Mouse (Mus musculus): Measurements from ENCODE around the gene Celsr2.

Celsr2 gene

GRCm38 (mm10) chr3:108414857-108415830 is at the start of gene Celsr2:
Celsr2 (minus strand) TSS chr3:108415552.
- DNase-seq: peak; percentile 63

GRCm38 (mm10) chr3:108458866-108459265 is 43.5 kb upstream of the Celsr2 start:
- no peak for DNase-seq

DNA sequence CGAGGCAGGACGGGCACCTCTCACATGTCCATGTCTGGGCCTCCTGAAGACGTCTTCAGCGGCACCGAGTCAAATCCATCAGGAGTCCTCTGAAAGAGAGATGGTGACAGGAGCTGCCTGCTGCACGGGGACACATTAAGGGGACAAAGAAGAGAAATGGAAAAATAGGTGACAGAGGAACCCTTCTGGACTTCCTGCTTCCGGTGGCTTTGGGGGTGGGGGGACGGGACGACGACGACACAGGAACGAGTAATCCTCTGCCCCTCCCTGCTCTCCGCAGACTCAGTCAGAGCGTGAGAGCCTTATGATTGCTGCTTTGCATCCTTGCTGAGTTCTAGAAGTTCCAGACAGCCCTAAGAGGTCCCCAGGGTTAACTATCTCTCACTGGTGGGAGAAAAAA is 43.0 kb upstream of the Celsr2 start:
- DNase-seq: no peak

DNA sequence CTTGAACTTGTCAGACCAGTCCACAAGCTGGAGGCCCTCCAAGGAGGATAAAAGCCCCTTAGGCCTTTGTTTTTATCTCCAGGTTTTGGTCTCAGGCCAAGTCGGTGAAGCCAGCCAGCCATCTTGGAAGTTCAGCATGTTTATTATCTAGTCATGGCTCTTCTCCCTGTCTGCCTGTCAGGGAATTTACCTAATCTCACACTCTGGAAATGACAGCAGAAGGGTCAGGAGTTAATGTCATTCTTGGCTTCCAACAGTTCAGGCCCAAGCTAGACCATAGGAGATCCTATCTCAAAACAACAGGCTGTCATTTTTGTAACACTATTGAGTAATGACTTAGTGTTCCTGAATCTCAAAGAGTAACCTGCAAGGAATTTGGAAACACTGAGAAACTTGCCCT is 38.8 kb upstream of the Celsr2 start:
- no peak for DNase-seq

- no peak for DNase-seq
Measured at GRCm38 (mm10) chr3:108451969-108452368, 36.6 kb upstream of the Celsr2 start.

GRCm38 (mm10) chr3:108445366-108445705 is 30.0 kb upstream of the Celsr2 start:
- DNase-seq: no peak

GRCm38 (mm10) chr3:108444698-108445365 is 29.5 kb upstream of the Celsr2 start, which contains the start of gene Sars:
Sars (minus strand) TSS chr3:108445209.
- DNase-seq: peak; percentile 97

DNA sequence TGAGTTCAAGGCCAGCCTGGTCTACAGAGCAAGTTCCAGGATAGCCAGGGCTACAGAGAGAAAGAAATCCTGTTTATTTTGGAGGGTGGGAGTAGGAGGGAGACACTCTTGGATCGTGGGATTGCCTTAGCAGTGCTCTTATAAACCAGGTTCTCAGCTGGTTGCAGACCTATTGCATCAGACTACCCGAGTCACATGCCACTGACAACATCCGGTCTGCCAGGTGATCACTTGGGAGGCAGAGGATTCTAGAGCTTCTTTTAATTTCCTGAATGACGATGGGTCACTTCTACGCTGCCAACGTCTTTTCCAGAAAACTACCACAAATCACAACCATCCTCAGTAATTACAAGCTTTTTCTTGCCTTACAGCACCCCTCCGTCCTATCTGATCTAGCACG is 28.7 kb upstream of the Celsr2 start:
- peak; percentile 32 for DNase-seq

GRCm38 (mm10) chr3:108436380-108436714 is 21.0 kb upstream of the Celsr2 start:
- DNase-seq: no peak

- DNase-seq: no peak
Measured at GRCm38 (mm10) chr3:108435701-108436379, 20.5 kb upstream of the Celsr2 start.

GRCm38 (mm10) chr3:108433881-108434495 is 18.6 kb upstream of the Celsr2 start:
- DNase-seq: no peak

- DNase-seq: peak; percentile 90
Measured at GRCm38 (mm10) chr3:108433188-108433880, 18.0 kb upstream of the Celsr2 start.

DNA sequence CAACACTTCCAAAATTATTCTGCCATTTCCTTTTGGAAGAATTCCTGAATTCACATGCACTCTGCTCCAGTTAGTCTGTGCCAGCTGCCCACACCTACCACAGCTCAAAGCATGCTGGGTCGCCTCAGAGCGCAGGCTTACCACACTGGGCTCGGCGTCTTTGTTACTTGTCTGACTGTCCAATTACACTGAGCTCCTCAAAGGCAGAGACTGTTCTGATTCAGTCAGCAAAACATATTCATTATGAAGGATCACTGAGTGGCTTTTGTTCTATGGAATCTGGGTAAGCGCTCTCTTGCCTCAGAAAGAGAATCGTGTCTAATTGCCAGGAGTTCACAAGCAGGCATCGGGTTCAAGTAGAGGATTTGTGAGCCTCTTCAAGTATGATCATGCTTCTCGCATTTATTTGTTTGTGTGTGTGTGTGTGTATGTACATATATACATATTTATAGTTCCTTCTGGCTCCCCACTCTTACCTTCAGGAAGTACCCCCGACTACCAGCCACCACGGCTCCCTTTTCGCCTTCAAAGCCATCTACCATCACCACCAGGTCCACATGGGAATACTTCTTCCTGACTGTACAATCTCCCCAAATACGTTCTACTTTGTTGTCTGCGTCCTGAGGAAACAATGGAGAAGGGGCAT is 17.3 kb upstream of the Celsr2 start:
- DNase-seq: peak; percentile 57

DNA sequence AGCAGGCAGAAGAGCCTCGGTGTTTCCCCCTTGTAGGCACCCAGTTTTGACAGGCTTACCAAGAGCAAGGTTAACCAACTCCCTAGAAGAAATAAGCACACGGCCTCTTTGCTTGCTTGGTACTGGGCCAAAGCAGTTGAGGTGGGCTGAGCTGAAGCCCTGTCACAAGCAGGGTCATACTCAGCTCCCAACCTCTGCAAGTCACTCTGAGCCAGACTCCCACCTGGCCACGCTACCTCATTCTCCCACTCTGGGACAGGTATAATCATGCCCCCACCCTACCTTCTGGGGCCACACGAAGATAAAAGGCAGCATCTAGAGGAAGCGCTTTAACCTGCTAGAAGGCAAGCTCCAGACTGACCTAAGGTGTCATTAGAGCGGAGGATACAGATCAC is 10.3 kb upstream of the Celsr2 start:
- no peak for DNase-seq

DNA sequence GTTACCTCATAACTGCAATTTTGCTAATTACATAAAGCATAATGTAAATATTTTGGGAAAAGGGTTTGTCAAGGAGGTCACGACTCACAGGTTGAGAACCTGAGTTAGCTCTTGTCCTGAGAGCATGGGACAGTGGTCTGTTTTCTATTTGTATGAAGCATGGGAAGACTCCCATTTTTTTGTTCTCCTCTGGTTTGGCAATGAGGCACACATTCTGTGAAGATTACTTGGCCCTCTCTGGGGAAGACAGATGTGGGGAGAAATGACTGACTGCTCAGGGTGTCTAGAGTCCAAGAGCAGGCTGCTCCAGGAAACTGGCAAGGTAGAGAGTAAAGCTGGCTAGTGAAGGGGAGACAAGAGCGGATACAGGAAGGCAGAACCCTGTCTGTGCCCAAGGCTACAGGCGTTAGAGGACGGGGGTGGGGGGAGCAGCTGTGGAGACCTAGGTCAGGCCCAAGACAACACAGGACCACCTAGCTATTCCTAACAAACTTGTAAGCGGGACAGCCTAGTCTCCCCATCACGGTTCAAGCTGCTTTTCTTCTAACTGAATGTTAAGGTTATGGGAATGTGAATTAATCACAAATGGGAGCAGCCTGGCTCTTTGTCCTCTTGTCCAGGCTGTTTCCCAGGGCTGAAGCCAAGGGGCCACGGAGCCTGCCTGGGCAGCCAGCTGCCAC is 9.7 kb upstream of the Celsr2 start:
- DNase-seq: peak; percentile 25

GRCm38 (mm10) chr3:108423844-108424801 is 8.8 kb upstream of the Celsr2 start:
- peak; percentile 76 for DNase-seq

DNA sequence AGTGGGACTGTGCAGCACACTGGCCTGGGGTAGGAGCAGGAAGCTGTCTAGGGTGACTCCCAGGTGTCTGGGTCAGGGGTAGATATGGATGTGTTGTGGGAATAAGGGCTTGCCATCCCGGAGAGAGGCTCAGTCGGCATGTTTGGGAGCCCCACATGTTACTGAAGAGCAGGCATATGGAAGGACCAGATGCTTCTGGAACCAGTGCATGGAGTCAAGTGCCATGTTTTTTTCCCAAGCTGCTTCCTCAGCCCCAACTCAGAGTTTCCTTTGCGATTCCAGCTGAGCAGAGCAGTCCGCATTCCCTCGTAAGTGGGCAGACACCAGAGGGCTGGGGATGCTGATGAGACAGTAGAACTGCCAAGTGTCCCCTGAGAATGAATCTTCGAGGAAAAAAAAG is 7.7 kb upstream of the Celsr2 start:
- no peak for DNase-seq

GRCm38 (mm10) chr3:108415831-108416223 is 475 bp upstream of the Celsr2 start:
- peak; percentile 95 for DNase-seq

GRCm38 (mm10) chr3:108413634-108414360 is 1.6 kb downstream of the Celsr2 start:
- no peak for DNase-seq

DNA sequence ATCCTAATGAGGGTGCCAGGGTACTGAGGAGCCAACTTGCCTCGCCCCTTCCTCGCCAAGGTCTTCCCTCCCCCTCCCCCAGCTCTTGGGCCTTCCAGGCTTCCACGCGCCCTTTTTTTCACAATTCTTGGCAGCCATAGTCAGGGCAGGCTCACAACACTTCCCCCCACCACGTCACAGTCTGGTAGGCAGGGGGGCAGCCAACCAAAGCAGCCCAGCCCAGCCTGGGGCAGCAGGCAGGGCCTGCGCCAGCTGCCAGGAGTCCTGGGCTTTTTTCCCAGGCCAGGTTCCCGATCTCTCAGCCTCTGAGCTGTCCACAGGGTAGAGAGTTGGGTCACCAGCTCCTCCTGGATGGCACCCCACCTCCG is 3.6 kb downstream of the Celsr2 start:
- peak; percentile 50 for DNase-seq
